Mouse (Mus musculus) testis, postnatal 10 days (tissue): ENCODE measurements around the gene Top3a.

Experiments
- DNase-seq: peaks from one replicate; pipeline ENCODE4 v3.0.0; 2021; ENCODE audit warnings: low spot score

Gene Top3a

DNA sequence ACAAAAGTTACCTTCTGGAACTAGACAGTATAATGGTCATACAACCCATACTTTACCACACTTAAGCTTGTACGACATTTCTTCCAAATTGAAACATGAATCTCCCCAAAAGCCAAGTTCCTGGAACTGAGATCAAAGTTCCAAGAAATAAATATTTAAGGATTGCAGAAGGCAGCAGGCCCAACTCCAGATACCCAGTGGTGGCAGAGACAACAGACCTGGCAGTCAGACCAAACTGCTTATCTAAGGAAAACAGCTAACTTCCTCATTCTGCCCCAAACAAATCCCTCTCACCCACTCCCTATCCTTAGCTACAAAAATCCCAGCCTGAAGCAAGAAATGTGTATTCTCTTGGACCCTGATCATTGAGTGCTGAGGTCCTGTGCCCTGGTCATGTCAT lies 2.3 kb downstream of the Top3a start:
- DNase-seq = no peak

DNA sequence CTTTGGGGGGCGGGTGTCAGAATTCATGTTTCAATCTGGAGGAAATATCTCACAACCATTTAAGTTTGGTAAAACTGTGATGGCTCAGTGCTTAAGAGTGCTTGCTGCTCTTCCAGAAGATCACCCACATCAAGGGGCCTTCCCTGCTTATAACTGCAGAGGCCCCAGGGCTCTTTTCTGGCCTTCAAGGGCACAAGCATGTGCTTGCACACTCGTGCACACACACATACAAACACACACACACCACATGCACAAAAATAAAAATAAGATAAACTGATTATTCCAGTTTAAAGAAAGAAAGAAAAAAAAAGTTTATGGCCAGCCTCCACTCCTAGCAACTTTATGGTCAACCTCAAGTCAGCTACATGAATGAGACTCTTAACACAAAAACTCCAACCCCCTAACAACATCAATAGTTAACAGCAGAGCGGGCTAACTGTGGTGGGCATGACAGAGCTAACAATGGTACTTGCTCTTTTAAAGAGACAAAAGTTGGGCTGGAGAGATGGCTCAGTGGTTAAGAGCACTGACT lies 2.9 kb downstream of the Top3a start:
- no peak for DNase-seq

DNA sequence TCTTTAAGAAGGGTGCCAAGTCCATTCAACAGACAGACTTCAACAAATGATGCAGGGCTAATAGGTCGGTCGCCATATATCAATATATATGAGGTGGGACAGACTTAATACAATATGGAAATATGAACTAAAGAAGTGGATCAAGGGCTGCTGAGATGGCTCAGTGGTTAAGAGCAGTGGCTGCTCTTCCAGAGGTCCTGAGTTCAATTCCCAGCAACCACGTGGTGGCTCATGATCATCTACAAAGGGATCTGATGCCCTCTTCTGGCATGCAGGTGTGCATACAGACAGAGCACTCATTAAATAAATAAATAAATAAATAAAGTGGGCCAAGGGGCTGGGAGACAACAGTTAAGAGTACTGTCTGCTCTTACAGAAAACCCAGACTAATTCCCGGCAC lies 5.0 kb downstream of the Top3a start:
- no peak for DNase-seq

DNA sequence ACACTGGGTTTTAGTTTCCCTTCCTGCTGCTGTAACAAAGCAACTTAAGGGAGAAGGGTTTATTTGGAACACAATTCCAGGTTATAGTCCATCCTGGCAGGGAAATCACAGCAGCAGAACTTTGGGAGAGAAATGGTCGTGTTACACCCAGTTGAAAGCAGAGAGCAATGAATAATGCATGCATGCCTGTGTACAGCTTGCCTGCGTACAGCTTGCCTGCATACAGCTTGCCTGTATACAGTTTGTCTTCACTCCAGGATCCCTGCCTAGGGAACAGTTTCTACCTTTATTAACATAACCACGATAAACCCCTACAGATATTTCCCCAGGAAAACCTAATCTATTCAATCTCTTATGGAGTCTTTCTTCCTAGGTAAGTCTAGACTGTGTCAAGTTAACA lies 6.4 kb downstream of the Top3a start:
- DNase-seq = no peak

DNA sequence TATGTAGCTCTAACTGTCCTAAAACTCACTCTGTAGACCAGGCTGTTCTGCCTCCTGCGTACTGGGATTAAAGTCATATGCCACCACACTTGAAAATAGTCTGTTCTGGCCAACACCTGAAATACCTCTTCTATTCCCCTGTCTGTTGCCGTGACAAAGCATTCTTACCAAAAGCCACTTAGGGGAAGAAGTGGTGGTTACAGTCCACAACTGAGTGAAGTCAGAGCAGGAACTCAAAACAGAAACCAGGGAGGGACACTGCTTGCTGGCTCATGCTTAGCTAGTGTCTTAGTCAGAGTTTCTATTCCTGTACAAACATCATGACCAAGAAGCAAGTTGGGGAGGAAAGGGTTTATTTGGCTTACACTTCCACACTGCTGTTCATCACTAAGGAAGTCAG lies 7.8 kb downstream of the Top3a start:
- DNase-seq = no peak

DNA sequence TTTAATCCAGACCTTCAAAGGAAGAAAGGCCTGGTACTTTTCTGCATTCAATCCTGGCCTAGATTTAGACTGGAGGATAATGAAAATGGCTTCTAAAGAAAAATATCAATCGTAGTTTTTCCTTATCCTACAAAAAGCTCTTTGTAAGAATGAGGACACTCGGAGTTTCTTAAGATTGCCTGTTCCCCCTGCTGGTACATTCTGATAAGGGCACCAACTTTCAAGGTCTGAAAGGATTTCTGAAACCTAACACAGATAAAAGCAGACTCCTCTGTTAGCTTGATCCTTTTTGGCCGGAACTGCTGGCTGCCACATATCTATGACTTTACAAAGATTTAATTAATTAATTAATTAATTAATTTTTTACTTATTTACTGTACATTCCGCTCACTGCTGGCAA lies 10.2 kb downstream of the Top3a start:
- DNase-seq = no peak

DNA sequence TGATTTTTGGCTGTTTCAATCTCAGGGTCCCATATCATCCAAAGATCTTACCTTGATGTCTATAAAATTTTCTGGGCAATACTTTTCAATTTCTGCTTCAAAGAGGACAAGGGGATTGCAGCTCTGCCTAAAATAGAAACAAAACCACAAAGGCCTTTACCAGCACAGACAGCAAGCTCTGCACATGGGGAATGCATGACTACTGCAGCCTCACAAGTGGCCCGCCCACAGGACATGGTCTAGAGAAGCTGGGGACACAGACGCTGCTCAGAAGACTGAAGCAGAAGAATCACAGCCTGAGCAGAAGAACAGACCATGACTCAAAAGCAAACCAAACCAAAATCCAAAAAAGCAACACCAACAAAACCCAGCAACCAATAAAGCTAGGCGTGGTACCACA lies 15.5 kb downstream of the Top3a start:
- DNase-seq = no peak

DNA sequence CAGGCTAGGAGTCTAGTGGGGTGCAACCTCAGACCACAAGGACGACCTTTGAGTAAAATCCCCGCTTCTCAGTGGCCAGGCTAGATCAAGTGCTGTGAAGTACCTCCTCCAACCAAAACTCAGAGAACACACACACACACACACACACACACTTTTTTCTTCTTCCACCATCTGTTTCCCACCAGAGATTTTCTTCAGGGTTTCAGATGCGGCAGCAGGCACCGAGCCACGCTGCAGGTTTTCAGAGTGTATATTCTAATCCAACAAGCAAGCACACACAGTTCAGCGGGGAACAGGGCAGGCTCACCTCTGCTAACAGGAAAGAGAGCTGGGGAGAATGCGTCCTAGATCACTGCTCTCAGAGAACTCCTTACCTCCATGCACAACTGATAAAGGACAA lies 21.6 kb downstream of the Top3a start:
- no peak for DNase-seq

DNA sequence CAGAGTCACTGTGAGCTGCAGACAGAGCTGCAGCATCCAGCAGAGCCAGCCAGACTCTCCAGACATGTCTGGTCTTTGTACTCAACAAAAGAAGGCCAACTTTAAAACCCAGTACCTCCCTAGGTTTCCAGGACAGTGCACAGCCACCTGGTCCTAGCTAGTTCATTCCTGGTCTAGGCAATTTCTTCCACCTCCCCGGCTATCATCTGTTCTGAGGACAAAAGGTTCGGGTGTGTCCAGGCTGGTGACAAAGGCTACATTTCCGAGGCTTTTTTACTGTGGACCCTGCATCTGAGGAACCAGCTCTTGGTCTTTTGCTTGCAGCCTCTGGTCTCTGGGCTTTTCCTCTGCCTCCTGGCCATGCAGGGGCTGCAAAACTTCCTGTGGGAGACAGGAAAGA lies 36.8 kb downstream of the Top3a start:
- DNase-seq = no peak

DNA sequence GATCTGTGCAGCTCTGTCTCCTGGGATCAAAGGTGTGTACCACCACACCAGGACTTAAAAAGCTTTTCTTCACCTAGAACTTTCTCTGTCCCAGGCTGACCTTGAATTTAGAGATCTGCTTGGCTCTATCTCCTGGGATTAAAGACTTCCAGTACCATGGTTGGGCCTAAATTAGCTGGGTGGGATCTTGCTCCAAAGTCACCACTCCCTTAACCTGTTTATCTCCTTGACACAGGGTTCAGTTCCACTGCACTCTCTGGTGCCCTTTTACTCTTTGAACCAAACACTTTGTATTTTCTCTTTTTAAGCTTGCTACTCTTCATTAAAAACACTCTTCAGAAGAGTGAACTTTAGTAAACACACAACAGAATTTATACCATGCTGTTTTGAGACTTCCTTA lies 39.7 kb downstream of the Top3a start:
- DNase-seq = no peak

DNA sequence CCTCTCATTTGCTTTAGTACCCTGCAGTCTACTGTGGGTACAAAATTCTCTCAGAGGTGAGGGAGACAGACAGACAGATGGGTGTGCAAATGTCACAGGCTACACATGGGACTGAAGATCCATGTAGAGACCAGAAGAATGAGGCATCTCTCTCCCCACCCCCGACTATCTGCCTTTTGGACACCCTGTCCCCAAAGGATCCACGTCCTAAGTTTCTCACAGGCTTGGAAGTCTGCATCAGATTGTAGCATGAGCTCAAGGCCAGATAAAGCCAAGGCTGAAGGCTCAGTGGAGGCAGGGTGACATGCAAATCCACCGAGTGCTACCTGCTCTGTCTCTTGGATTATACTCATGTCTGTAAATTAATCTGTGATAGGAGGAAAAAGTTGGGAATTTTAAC lies 40.7 kb downstream of the Top3a start:
- DNase-seq = no peak

DNA sequence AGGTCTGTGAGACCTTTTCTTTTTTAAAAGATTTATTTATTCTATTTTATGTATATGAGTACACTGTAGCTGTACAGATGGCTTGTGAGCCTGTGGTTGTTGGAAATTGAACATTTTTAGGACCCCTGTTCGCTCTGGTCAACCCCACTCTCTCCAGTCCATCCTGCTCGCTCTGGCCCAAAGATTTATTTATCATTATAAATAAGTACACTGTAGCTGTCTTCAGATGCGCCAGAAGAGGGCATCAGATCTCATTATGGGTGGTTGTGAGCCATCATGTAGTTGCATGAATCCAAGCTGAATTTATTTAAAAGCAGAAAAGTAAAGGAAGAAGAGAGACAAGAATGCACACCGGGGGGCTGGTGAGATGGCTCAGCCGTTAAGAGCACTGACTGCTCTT lies 42.0 kb downstream of the Top3a start:
- DNase-seq = no peak

DNA sequence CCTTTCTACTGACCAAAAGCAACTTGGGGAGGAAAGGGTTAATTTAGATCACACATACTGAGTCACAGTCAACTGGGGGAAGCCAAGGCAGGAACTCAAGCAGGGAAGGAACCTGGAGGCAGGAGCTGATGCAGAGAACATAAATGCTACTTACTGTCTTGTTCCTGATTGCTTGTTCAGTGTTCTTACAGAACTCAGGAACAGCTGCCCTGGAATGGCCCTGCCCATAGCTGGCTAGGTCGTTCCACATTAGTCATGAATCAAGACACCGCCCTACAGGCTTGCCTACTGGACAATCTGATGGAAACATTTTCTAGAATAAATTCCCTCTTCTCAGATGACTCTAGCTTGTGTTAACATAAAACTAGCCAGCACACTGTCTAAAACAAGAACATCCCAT lies 43.0 kb downstream of the Top3a start:
- DNase-seq = no peak

DNA sequence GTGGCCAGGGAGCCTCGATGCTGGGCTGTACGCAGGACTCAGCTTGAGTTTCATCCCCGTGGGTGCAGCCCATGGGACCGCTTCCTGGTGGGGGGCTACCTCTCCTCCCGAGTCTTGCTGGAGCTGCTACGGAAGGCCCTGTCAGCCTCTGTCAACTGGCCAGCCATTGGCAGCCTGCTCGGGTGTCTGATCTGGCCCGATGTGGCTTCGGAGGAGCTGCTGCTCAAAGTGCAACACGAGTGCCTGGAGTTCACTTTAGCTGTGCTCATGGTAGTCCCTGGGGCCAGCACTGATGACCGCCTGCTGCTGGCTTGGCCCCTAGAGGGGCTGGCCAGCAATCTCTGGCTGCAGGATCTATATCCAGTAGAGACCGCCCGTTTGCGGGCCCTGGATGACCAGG lies 45.9 kb downstream of the Top3a start:
- DNase-seq = no peak

DNA sequence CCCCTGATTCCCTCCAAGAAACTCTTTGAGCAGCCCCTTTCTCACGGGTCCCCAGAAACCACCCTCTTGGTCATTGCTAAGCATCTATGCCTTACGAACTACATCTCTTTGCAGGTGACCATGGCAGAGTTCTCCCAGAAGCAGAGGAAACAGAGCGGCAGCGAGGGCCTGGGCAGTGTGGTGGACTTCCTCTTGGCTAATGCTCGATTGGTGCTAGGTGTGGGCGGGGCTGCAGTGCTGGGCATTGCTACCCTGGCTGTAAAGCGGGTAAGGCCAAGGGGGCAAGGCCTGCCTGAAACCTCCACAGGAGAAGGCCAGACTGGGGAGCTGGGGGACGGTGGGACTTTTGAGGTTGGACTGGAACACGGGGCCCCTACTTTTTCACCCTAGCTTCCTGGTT lies 47.0 kb downstream of the Top3a start:
- no peak for DNase-seq

DNA sequence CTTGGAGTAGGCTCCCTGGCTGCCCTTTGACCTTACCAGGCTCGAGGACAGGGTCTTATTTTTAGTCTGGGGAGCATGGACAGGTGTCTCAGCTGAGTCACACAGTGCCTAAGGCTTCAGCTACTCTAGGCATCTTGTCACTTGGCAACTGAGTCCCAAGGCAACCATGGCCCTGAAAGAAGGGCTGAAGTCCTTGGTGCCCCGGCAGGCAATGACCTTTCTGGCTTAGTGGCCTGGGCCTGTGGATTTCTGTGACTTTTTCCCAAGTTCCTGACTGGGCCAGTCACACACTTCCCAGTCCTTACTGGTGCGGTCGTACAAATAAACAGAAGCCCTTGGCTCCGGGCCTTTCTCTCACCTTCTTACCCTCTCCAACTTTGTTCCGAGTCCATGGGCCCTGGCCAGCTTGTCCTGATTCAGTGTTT lies 47.9 kb downstream of the Top3a start:
- DNase-seq = no peak

DNA sequence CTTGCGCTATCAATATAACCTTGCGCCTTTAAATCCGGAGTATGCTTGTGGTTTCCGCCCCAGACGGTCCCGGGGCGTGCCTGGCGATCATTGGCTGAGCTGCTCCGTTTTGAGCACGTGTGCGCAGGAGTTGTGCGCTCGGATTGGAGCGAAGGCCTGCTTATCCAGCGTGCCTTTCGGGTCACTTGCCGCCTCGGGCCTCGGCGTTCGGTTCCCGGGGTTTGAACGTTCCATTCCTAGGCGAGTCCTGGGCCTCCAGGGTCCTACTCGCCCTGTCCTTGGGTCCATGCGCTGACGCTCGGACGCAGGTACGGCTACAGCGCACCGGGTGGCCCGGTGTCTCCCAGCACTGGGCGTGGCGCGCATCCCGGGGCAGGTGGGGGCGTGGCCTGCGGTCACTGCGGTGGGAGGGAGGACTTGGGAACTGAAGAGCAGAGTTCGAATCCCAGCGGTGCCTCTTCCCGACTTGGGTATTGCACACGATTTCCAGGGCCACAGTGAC lies 48.9 kb downstream of the Top3a start, which contains the start of gene Mief2:
Gene Mief2, plus strand, starts transcription at position 139 of the 502 bp plus-strand sequence.
- DNase-seq = peak; percentile 92

DNA sequence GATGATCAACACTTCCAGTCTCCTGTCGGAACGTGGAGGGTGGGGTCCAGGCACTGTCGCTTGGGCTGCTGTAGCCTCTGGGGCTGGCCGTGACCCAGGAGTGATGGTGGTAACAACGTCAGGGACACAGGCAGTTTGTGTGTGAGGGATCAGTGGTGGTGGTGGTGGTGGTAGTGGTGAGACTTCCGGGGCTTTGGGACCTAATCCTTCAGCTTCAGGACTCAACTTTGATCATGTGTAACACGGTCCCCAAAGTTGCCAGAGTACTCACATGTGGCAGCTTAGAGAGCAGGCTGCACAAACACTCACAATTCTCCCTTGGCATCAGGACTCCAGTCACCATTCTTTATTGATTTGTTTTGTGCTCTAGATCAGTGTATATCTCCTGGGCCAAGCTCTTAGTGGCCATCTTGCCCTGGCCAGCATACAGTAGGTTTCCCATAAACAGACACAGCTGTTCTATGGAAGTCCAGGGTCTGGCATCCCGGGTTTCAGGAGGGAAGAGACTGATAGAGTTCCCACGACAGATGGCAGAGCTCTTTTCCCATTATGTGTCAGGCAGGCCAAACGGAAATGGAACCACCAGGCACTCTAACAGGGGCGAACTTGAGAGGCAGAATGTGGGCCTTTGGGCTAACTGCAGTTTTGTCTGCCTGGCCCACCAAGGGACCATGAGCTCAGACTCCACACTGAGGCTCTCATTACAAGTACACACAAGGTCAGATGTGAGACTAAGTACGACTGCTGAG lies 49.6 kb downstream of the Top3a start:
- no peak for DNase-seq

DNA sequence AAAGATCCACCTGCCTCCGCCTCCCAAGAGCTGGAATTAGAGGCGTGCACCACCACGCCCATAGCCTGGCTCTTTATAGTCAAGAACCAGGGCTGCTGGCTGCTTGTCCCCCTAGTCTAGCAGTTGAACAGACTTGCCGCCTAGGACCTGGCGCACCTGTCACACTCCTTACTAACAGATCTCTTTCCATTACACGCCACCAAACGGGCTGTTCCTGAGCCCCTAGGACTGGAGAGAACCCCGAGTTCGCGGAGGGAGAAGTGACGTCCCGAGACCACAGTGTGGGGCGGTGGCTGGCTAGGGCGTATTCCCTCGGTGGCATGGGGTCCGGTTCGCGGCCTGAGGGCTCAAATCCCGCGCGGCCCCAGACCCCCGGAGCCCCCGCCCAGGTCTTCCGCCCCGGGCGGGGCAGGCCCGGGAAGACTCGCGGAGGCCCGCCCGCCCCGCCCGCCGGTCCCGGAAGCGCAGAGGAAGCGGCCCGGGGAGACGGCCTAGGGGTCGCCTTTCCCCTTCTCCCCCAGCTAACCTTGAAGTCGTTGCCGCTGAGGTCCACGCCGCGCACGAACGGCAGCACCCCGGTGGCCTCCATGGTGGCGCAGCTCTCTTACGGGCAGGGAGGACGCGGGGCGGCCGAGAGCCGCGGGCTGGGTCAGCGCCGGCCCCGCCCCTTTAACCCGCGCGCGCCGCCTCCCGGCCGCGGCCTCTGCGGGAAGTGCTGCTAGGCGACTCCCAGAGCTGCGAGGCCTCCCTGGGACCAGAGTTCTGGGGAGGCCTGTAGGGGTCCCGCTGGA lies 50.4 kb downstream of the Top3a start, which contains the start of gene Flii:
Gene Flii, minus strand, starts transcription at position 663 of the 791 bp plus-strand sequence.
- DNase-seq = peak; percentile 93

DNA sequence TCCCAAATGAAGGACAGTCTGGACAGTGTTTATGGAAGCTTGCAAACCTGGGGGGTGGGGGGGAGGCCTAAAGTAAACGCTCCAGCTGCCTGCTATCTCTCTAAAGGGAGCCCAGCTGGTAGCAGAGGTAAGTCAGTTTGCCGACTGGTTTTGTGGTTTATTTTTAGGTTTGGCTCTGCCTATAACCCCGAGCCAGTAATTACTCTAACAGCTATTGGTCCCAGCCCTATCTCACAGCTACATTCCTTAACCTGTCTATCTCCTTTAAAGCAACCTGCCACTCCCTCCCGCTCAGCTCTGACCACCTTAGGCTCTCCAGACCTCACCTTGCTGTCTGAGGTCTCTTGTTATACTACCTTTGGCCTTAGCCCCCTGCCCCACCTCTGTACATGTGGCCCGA lies 57.9 kb downstream of the Top3a start:
- DNase-seq = no peak

DNA sequence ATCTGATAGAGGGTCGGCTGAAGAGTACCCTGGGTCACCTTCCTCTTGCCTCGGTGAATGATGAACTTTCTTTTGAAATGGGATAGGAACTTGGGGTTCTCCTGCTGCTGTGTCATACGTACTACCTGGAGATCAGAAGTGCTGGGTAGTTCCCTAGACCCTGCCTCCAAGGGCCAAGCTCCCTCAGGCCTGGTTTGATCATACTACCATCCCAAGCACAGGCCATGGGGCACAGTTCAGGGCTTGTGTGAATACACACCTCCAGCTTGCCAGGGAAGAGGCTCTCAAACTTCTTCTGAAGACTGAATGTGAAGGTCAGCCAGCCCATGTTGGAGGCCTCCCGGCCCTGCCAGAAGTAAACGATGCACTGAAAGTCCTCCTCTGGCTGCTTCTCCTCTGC lies 61.3 kb downstream of the Top3a start:
- DNase-seq = no peak

DNA sequence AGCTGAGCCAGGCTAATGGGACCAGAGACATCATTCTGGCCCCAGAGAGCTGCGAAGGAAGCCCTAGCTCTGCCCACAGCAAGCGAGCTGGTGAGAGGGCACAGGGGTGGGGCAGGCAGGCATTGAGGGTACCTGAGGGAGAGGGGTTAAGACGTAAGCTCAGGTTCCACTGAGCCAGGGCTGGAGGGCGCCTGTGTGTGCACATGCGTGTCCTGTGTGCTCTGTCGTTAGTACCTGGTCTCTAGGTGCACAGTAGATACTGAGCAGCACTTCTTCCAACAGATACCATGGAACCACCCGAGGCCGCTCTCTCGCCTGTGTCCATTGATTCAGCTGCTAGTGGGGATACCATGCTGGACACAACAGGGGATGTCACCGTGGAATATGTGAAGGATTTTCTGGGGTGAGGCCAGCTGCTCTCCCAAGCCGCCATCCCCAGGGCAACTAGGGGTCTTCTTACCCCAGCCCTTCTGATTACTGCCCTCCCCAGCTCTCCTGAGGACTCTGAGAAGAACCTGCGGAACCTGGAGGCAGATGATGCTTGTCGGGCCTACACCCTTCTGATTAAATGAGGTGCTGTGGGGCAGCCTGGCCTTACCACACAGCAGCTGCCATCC lies 64.4 kb downstream of the Top3a start:
- DNase-seq = peak; percentile 38

DNA sequence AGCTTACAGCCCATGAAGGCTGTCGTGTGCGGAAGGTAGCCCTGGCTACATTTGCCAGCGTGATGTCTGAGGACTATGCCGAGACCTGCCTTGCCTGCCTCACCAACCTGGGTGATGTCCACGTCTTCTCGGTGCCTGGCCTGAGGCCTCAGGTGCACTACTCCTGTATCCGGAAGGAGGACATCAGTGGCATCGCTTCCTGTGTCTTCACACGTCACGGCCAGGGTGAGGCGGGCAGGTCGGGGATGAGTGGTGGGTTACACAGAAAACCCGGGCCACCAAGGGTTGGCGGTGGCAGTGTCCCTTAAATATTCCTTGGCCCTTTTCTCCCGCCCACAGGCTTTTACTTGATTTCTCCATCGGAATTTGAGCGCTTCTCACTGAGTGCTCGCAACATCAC lies 65.1 kb downstream of the Top3a start:
- peak; percentile 38 for DNase-seq
